Comparison of ENCODE assay signal across 14 mouse cellular contexts in the genomic region with DNA sequence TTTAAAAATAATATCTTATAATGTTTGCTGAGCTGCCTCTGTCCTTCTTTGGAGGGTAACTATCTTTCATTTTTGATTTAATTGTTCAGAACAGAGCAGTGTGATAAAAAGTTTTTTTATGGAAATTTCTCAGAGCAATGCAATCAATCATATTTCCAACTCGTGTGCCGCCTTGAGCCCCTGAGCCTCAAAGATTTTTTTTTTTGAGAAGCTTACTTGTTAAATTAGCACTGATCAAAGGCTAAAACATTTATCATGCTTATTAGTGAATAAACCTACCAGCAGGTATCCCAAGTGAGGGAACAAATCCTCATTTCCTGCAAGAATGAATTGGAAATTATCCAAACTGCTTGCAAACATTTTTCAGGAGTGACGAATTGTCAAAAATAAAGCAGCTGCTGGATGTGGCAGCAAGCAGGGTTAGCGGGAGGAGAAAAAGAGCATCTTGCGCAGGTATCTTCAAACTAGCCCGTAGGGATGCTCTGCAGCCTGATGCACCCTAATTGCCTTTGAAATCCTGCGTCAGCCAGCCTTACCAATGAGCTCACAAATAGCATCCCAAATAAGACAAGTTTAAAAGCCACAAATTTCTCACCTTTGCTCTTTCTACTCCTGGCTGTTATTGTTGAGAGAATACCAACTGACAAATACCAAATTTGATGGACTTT.
"Had no signal": no experiment of that assay in that cellular context is flagged by ENCODE, and none has a peak within 500 bp of the region (broad histone marks: within the 10 kb centered on the region; RNA-seq: fewer than 3 reads in every experiment).

No protein-coding gene starts in this region.

- H3K4me1 ChIP-seq: limb, embryonic 12.5 days; liver, embryonic 13.5 days; lung, embryonic 15.5 days; neural tube, embryonic 12.5 days had no signal

- ATAC-seq: liver, postnatal 0 days had no signal

- H3K4me3 ChIP-seq: layer of hippocampus, adult 2 months; limb, embryonic 12.5 days; liver, embryonic 13.5 days; lung, embryonic 15.5 days; neural tube, embryonic 12.5 days had no signal

- H3K27ac ChIP-seq: layer of hippocampus, adult 2 months; limb, embryonic 12.5 days; liver, embryonic 13.5 days; lung, embryonic 15.5 days; neural tube, embryonic 12.5 days had no signal

- DNase-seq: kidney, postnatal 10 days; kidney, postnatal 4 days; liver; liver, embryonic 13.5 days; liver, postnatal 0 days; retina, postnatal 1 day; right cerebral cortex, postnatal 4 days; spleen, adult 18-20 months; thymus, adult 18-20 months; thymus, postnatal 14 days had no signal

- H3K4me2 ChIP-seq: limb, embryonic 12.5 days; liver, embryonic 13.5 days; lung, embryonic 15.5 days; neural tube, embryonic 12.5 days had no signal

- H3K36me3 ChIP-seq: limb, embryonic 12.5 days; liver, embryonic 13.5 days; lung, embryonic 15.5 days; neural tube, embryonic 12.5 days had no signal

- H3K27me3 ChIP-seq: limb, embryonic 12.5 days; liver, embryonic 13.5 days; lung, embryonic 15.5 days; neural tube, embryonic 12.5 days had no signal

- H3K9ac ChIP-seq: limb, embryonic 12.5 days; liver, embryonic 13.5 days; liver, postnatal 0 days; lung, embryonic 15.5 days; neural tube, embryonic 12.5 days had no signal

- H3K9me3 ChIP-seq: limb, embryonic 12.5 days; liver, embryonic 13.5 days; lung, embryonic 15.5 days; neural tube, embryonic 12.5 days had no signal
